In the genomic region with DNA sequence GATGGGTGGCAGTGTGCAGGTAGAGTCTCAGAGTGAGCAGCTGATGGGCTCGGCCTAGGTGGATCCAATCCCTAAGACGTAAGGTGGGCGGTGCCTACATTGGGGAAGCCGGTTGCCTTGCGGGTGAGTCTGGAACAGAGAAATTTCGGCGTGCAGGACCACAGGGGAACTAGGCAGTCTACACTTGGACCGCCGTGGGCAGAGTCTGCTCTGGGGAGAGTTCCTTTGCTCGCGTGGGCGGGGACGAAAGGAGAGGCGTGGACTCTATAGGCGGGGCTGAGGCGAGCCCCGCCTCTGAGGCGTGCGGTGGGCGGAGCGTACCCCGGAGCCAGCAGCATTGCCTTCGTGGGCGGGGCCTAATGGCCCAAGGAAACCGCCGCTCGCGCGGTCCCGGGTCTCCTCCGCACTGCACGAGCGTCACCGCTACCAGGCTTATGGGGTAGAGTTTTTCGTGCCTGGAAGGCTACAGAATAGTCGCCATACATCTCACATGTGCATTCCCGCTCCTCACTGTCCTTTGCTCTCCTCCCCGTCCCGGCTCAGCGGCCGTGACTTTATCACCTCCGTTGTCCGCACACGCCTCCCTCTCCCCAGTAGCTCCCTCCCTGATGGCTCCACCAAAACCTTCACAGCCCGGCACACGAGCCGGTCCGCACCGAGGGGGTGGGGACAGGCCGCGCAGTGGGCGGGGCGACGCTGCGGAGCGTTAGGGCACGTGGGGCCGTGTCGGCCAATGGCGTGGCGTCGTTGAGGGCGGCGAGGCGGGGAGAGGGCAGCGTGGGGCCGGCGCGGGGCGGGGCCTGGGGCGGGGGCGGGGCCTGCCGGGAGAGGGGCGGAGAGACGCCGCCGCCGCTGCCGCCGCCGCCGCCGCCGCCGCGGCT, we compare ENCODE assay signal across 8 mouse cellular contexts. TPM values are rescaled to one million over a fixed set of nuclear protein-coding genes. Genes with fewer than 3 reads are reported as not detected.
DNase-seq lines count a peak whose midpoint lies in the region; ATAC-seq lines count a peak whose summit lies in the region.

Ppp2r5c (plus strand) TSS at position 831 of the 881 bp plus-strand sequence.

- DNase-seq in adipocyte (ENCODE audit: low spot score) = peak; percentile 93
- DNase-seq in embryo, embryonic 10 days (ENCODE audit: low spot score) = peak; percentile 98
- DNase-seq in gastrocnemius, postnatal 10 days = peak; percentile 98
- peak; percentile 97 for DNase-seq in induced T-regulatory cell, adult 2 months (ENCODE audit: low read depth)
- peak; percentile 88 to 94 for DNase-seq in left cerebral cortex, adult 9 months (ENCODE audit: low spot score in 2 of 2)
- peak; percentile 97 for DNase-seq in right cerebral cortex, postnatal 14 days
- DNase-seq in urinary bladder, postnatal 36 days (ENCODE audit: low spot score in 2 of 2) = peak; percentile 93 to 94

- peak; percentile 84 for ATAC-seq in megakaryocyte progenitor cell, adult 5-6 weeks (replicated peaks; ENCODE audit: poor library complexity)

RNA-seq across cellular contexts. Expression of gene Ppp2r5c, which starts in this region (rescaled TPM):
- total RNA-seq in gastrocnemius, postnatal 10 days (2021) = 10 to 100 TPM; 69.5 to 75.7 TPM
- total RNA-seq in megakaryocyte progenitor cell, adult 5-6 weeks (2015) = 108 and 119 TPM in 2 replicates
- 189 and 205 TPM in 2 replicates for total RNA-seq in megakaryocyte progenitor cell, adult 5-6 weeks (2017)

Comparison
In these comparisons a context has a peak if more than half of its experiments do, and no peak if none do; other contexts are left out.
1. Peak in every context shown above with its lines: DNase-seq and ATAC-seq.